Comparison of ENCODE assay signal across 16 mouse cellular contexts in genomic region chr12:96226446-96226845, GRCm38 (mm10).
"Had no signal": no experiment of that assay in that cellular context is flagged by ENCODE, and none has a peak within 500 bp of the region (broad histone marks: within the 10 kb centered on the region; RNA-seq: fewer than 3 reads in every experiment).

No protein-coding gene starts in this region.

- ATAC-seq: liver, embryonic 12.5 days; liver, postnatal 0 days; lung, postnatal 0 days; midbrain, embryonic 13.5 days; midbrain, embryonic 15.5 days; midbrain, embryonic 16.5 days had no signal

- DNase-seq: left cerebral cortex, postnatal 4 days; liver; liver, embryonic 13.5 days; liver, postnatal 0 days; lung, adult 18-20 months; lung, adult 2 months; lung, embryonic 14.5 days; lung, postnatal 10 days; lung, postnatal 14 days; lung, postnatal 4 days; midbrain, embryonic 14.5 days had no signal
